ENCODE assay signal across 7 mouse cellular contexts in the genomic region with DNA sequence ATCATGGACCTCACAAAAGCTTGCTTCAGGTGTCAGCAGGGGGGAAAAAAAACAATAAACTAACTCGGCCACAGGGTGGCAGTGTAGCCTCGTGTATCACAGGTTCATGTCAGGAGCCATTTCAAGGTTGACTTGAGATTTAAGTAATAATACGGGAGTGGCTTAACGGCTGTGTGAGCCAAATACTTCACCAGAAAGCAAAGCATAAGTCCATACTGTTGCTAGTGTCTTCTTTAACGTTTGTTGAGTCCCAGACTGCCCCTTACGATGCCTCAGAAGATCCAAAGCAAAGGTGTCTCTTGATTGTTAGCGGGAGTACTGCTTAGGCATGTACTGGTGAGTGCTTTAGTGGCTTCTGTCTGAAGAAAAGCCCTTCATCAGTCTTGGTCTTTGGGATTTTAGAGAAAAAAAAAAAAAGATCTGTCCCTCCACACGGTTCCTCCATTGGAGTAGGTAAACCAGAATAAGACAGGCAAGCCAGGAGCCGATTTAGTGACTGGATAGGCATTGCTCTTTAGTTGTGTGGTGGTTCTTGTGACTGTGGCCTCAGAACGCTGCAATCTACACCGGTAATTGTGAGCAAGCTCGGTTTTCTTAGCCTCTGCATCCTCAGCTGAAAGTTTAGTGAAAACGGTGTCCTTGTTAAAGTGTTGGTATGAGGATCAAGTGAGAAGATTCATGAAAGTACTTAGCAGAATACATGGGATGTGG. TPM values are rescaled to one million over a fixed set of nuclear protein-coding genes. Genes with fewer than 3 reads are reported as not detected.
DNase-seq lines count a peak whose midpoint lies in the region; ATAC-seq lines count a peak whose summit lies in the region.

No protein-coding gene starts in this region.

- peak; percentile 69; the same call in 1 of the 2 replicates for ATAC-seq in intestine, embryonic 15.5 days

- no peaks in the 10 kb centered on the region for H3K4me1 ChIP-seq in intestine, embryonic 15.5 days (replicated peaks)
- H3K4me1 ChIP-seq in midbrain, embryonic 10.5 days = peaks cover 5% of the 10 kb centered on the region; the same call in 1 of the 2 replicates

- intact Hi-C loops in left cerebral cortex, postnatal 25 days (cut with DNase I) = no loop called here

- no peaks in the 10 kb centered on the region for H3K27me3 ChIP-seq in intestine, embryonic 15.5 days (replicated peaks)
- H3K27me3 ChIP-seq in midbrain, embryonic 10.5 days (ENCODE audit: low read depth, poor library complexity, severe bottlenecking) = no peaks in the 10 kb centered on the region; the same call in 1 of the 2 replicates

- H3K4me2 ChIP-seq in intestine, embryonic 15.5 days (replicated peaks) = peak overlapping the region; percentile 41

- WGBS in intestine, embryonic 15.5 days = 34% methylated on average over 13 of the region's 13 CpGs
- 41% methylated on average over 13 of the region's 13 CpGs for WGBS in midbrain, embryonic 10.5 days

- no peak overlapping the region for H3K4me3 ChIP-seq in intestine, embryonic 15.5 days (replicated peaks)
- H3K4me3 ChIP-seq in midbrain, embryonic 10.5 days = peak overlapping the region; percentile 31

- peak; percentile 79 for DNase-seq in adrenal gland, adult 2 months
- peak; percentile 74 for DNase-seq in embryo, embryonic 11.5 days (ENCODE audit: low read depth, low spot score)
- peak; percentile 47 to 58 for DNase-seq in gastrocnemius, postnatal 4 days (ENCODE audit: low spot score in 2 of 2)
- peak; percentile 79 to 87 for DNase-seq in left cerebral cortex, postnatal 25 days (ENCODE audit: low spot score in 2 of 2)
- peak; percentile 80 for DNase-seq in midbrain, embryonic 10.5 days (ENCODE audit: low spot score)
- peak; percentile 62 for DNase-seq in skeletal muscle tissue, adult 2 months (ENCODE audit: low read depth, low spot score)

- no peaks in the 10 kb centered on the region for H3K9me3 ChIP-seq in intestine, embryonic 15.5 days
- H3K9me3 ChIP-seq in midbrain, embryonic 10.5 days (replicated peaks) = no peaks in the 10 kb centered on the region

- no peak overlapping the region for H3K27ac ChIP-seq in intestine, embryonic 15.5 days
- no peak overlapping the region for H3K27ac ChIP-seq in midbrain, embryonic 10.5 days (replicated peaks)

- no peak overlapping the region for H3K9ac ChIP-seq in intestine, embryonic 15.5 days

- no peaks in the 10 kb centered on the region for H3K36me3 ChIP-seq in intestine, embryonic 15.5 days
- H3K36me3 ChIP-seq in midbrain, embryonic 10.5 days = no peaks in the 10 kb centered on the region

RNA-seq across cellular contexts. Expression of a gene that starts 30.2 kb away (rescaled TPM):
- total RNA-seq in adrenal gland, adult 2 months (2021) = 1 to 10 TPM; 4.8 to 6.8 TPM
- 0.35 and 1.6 TPM in 2 replicates for polyA plus RNA-seq in adrenal gland, adult 2 months (2012; rRNA removed)
- total RNA-seq in gastrocnemius, postnatal 4 days (2021) = 1 to 10 TPM in 1 of 2 experiments, under 1 TPM in 1; 0.98 to 1.3 TPM
- 0.16 TPM in 2 replicates for polyA plus RNA-seq in intestine, embryonic 15.5 days (2015; fragmentation: Nextera tagmentation; extraction: Ambion mirVana)
- total RNA-seq in left cerebral cortex, postnatal 25 days (2021) = 10 to 100 TPM; 17.3 to 18.9 TPM
- 1.2 and 1.5 TPM in 2 replicates for polyA plus RNA-seq in midbrain, embryonic 10.5 days (2016; fragmentation: Nextera tagmentation; extraction: Ambion mirVana)
